Mouse (Mus musculus) stomach, postnatal 0 days (tissue): ENCODE results near the gene Coro6.

Experiments
- CTCF ChIP-seq: IDR thresholded peaks from 2 replicates; pipeline ENCODE4 v1.5.1; 2016; ENCODE audit warnings: antibody characterized with exemption, low read depth, mild to moderate bottlenecking, moderate library complexity
- EP300 ChIP-seq: optimal IDR thresholded peaks from 2 replicates; pipeline ENCODE3; 2016; ENCODE audit warnings: antibody characterized with exemption

- no peak for TF ChIP-seq CTCF
- no peak for TF ChIP-seq EP300
These were observed 41.3 kb downstream of the Coro6 start for GRCm38 (mm10) chr11:77503511-77503910.
